Mouse (Mus musculus): ENCODE data around the gene Erc1. TPM values are rescaled to one million over a fixed set of nuclear protein-coding genes. Genes with fewer than 3 reads are reported as not detected.
A peak's percentile ranks its signal among the peaks of the same experiment; 100 is the strongest.

The Erc1 gene
- total RNA-seq, 2 experiments from 2014 or later = 46.0 to 54.0 TPM

GRCm38 (mm10) chr6:119554439-119554838 lies 293.5 kb downstream of the Erc1 start:
- DNase-seq (ENCODE audit: low spot score in 2 of 2) = no peak
- intact Hi-C loops (cut with DNase I) = no loop called here

GRCm38 (mm10) chr6:119544518-119544864 lies 303.5 kb downstream of the Erc1 start:
- DNase-seq (ENCODE audit: low spot score in 2 of 2) = peak in 1 of 2 experiments; percentile 12
- intact Hi-C loops (cut with DNase I) = no loop called here

- peak in 1 of 2 experiments; percentile 18 for DNase-seq (ENCODE audit: low spot score in 2 of 2)
- intact Hi-C loops (cut with DNase I) = no loop called here
These were observed 304.0 kb downstream of the Erc1 start, which contains the start of gene Wnt5b for GRCm38 (mm10) chr6:119543803-119544517. Wnt5b (minus strand) TSS chr6:119544347.

GRCm38 (mm10) chr6:119543456-119543802 lies 304.5 kb downstream of the Erc1 start:
- DNase-seq (ENCODE audit: low spot score in 2 of 2) = no peak
- intact Hi-C loops (cut with DNase I) = no loop called here

- intact Hi-C loops (cut with DNase I) = no loop called here
- DNase-seq (ENCODE audit: low spot score in 2 of 2) = no peak
These were observed 312.1 kb downstream of the Erc1 start for GRCm38 (mm10) chr6:119535867-119536266.

- intact Hi-C loops (cut with DNase I) = no loop called here
- no peak for DNase-seq (ENCODE audit: low spot score in 2 of 2)
These were observed 314.7 kb downstream of the Erc1 start for GRCm38 (mm10) chr6:119533170-119533709.

- no peak for DNase-seq (ENCODE audit: low spot score in 2 of 2)
- intact Hi-C loops (cut with DNase I) = no loop called here
These were observed 318.3 kb downstream of the Erc1 start for GRCm38 (mm10) chr6:119529659-119530058.

GRCm38 (mm10) chr6:119526498-119526897 lies 321.5 kb downstream of the Erc1 start:
- DNase-seq (ENCODE audit: low spot score in 2 of 2) = no peak
- intact Hi-C loops (cut with DNase I) = no loop called here

GRCm38 (mm10) chr6:119521931-119522391 lies 326.0 kb downstream of the Erc1 start:
- intact Hi-C loops (cut with DNase I) = no loop called here
- DNase-seq (ENCODE audit: low spot score in 2 of 2) = peak; percentile 58 to 62

GRCm38 (mm10) chr6:119521482-119521900 lies 326.5 kb downstream of the Erc1 start:
- peak in 1 of 2 experiments; percentile 70 for DNase-seq (ENCODE audit: low spot score in 2 of 2)
- intact Hi-C loops (cut with DNase I) = no loop called here

Other genes with a start within 250 kb of the Erc1 start
- gene Rad52, start 54.5 kb upstream of the Erc1 start, total RNA-seq (2021) = 10 to 100 TPM; 37.8 to 51.5 TPM
- gene Wnk1, start 190.5 kb upstream of the Erc1 start, total RNA-seq (2021) = 100 to 1,000 TPM; 152 to 184 TPM
- 1 to 10 TPM in 1 of 2 experiments, under 1 TPM in 1; 0.66 to 1.8 TPM for gene Ninj2, start 245.2 kb upstream of the Erc1 start, total RNA-seq (2021)